Mouse (Mus musculus) cerebellum, adult 2 months (tissue): ENCODE measurements around the gene Vmn1r65. TPM values are rescaled to one million over a fixed set of nuclear protein-coding genes. Genes with fewer than 3 reads are reported as not detected.
"Not testable (repeated sequence)": the region's sequence is repeated elsewhere in the genome, so short reads cannot be mapped to it uniquely, and the experiment has no call there.

ENCODE experiments used
- DNase-seq, 2 experiments: peaks; one replicate each; pipeline ENCODE4 v3.0.0; 2021
- H3K27ac ChIP-seq: fragments of 200-500 bp; 2 replicates; pipeline ENCODE4 v1.5.1; 2012; ENCODE audit warnings: low read length, control low read depth, inconsistent platforms; ENCODE audit not compliant: insufficient read depth
- H3K27me3 ChIP-seq: fragments of 200-500 bp; 2 replicates; pipeline ENCODE4 v1.6.1; 2012; ENCODE audit warnings: inconsistent platforms, mild to moderate bottlenecking, low read length, moderate library complexity; ENCODE audit not compliant: control insufficient read depth, insufficient read depth
- H3K4me1 ChIP-seq: fragments of 200-500 bp; 2 replicates; pipeline ENCODE4 v1.6.1; 2011; ENCODE audit warnings: low read length; ENCODE audit not compliant: control insufficient read depth, insufficient read depth
- H3K4me3 ChIP-seq: fragments of 200-500 bp; replicated peaks from 2 replicates; pipeline ENCODE3; 2011; ENCODE audit warnings: mild to moderate bottlenecking, low read depth, low read length, control low read depth; ENCODE audit not compliant: insufficient read depth
- CTCF ChIP-seq: fragments of 200-500 bp; IDR thresholded peaks from 2 replicates; pipeline ENCODE4 v1.5.1; 2011; ENCODE audit warnings: low read depth, mild to moderate bottlenecking, control low read depth, low read length, moderate library complexity, borderline replicate concordance; ENCODE audit not compliant: insufficient read depth
- POLR2A ChIP-seq: fragments of 200-500 bp; IDR thresholded peaks from 2 replicates; pipeline ENCODE4 v1.6.1; 2011; ENCODE audit warnings: low read length, control low read depth, borderline replicate concordance; ENCODE audit not compliant: insufficient read depth
- WGBS: fragments of 180-500 bp; shearing (Covaris S2); methylation state at CpG from one replicate; pipeline ENCODE4 v1.1.7; 2018; 5-methylcytosine and 5-hydroxymethylcytosine counted together
- polyA plus RNA-seq: library from polyadenylated mRNA; depleted of rRNA; stranded (reverse); fragments of >200 nt; gene quantifications from 2 replicates; pipeline ENCODE4 v1.2.3, GENCODE M21; 2012; rRNA removed

Vmn1r65 gene
- not detected in 2 replicates for polyA plus RNA-seq

- Histone ChIP-seq H3K27ac (no peak within 1 kb of the TSS), H3K4me1 (no peaks in the 10 kb centered on the region), H3K4me3 (no peak within 1 kb of the TSS), H3K27me3 (no peaks in the 10 kb centered on the region)
- TF ChIP-seq POLR2A (no peak), CTCF (no peak)
- DNase-seq: no peak
- 89% methylated on average over 1 of the region's 1 CpGs for WGBS
These were observed at the start of gene Vmn1r65 for GRCm38 (mm10) chr7:6010910-6011309. TSS of gene Vmn1r65 (minus strand) at chr7:6011010.

GRCm38 (mm10) chr7:6044861-6045260, 34.1 kb upstream of the Vmn1r65 start, which contains the start of gene Nlrp4c:
TSS of gene Nlrp4c (plus strand) at chr7:6045161.
- H3K4me3 ChIP-seq: no peak within 1 kb of the TSS
- TF ChIP-seq CTCF (no peak), POLR2A (no peak)
- WGBS: 84% methylated on average over 11 of the region's 11 CpGs
- DNase-seq: no peak
- no peaks in the 10 kb centered on the region for H3K4me1 ChIP-seq
- H3K27me3 ChIP-seq: no peaks in the 10 kb centered on the region
- no peak within 1 kb of the TSS for H3K27ac ChIP-seq

DNA sequence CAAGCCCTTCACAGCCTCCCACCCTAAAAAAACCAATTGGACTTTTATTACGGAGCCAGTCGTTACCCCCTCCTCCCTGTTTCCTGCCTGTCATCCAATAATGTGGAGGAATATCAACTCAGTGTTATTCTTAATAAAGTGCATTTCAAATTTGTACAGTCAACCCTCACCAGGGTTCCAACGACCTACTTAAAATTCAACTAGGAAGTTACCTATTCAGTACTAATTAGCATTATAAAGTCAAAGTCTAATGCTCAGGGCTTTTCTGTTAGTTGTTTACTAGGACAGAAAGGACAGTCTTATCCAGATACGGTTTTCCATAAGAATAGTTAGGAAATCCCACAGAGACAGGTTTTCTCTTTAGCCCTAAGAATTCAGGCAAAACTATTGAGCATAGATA, 28.4 kb downstream of the Vmn1r65 start:
- DNase-seq, H3K4me1 ChIP-seq, H3K4me3 ChIP-seq, H3K27me3 ChIP-seq, H3K27ac ChIP-seq: not testable (repeated sequence)
- 84% methylated on average over 4 of the region's 4 CpGs for WGBS

GRCm38 (mm10) chr7:5972546-5972945, 38.3 kb downstream of the Vmn1r65 start:
- not testable (repeated sequence) for H3K27ac ChIP-seq, H3K4me3 ChIP-seq, H3K27me3 ChIP-seq, DNase-seq, H3K4me1 ChIP-seq
- 57% methylated on average over 2 of the region's 2 CpGs for WGBS

Other genes starting within 250 kb of the Vmn1r65 start
- not detected in 2 replicates for gene Vmn1r63, start 205.6 kb downstream of the Vmn1r65 start, polyA plus RNA-seq
- gene Vmn1r64, start 126.5 kb downstream of the Vmn1r65 start, polyA plus RNA-seq: not detected in 2 replicates
- gene Nlrp4c, start 34.2 kb upstream of the Vmn1r65 start, polyA plus RNA-seq: not detected in 2 replicates
- gene Zfp787, start 145.0 kb upstream of the Vmn1r65 start, polyA plus RNA-seq: 45.2 and 45.9 TPM in 2 replicates
- 52.0 and 52.2 TPM in 2 replicates for gene Zfp444, start 161.2 kb upstream of the Vmn1r65 start, polyA plus RNA-seq
- not detected in 2 replicates for gene Galp, start 186.1 kb upstream of the Vmn1r65 start, polyA plus RNA-seq
- not detected in 2 replicates for gene Zscan5b, start 211.3 kb upstream of the Vmn1r65 start, polyA plus RNA-seq
- gene Epp13, start 241.7 kb upstream of the Vmn1r65 start, polyA plus RNA-seq: not detected in 2 replicates